ENCODE assay signal across 13 mouse cellular contexts in the genomic region with DNA sequence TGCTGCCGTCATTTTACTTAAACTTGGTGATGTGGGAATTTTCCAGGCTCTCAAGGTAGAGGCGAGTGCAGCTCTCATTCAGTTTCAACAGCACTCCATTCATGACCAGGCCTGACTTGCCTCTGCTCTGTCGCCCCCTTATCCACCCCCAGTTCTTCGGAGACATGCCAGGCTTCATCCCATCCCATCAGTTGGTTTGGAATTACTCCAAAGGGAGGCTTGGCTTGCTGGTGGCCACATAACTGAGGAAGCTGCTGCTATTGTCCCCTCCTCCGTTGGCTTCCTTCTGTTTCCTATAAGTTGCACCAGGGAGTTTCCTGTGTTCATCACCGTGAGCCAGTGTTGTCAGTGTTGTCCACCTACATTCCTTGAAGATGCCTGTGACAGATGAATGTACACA. TPM values are rescaled to one million over a fixed set of nuclear protein-coding genes. Genes with fewer than 3 reads are reported as not detected.
DNase-seq lines count a peak whose midpoint lies in the region; ATAC-seq and TF ChIP-seq lines count a peak whose summit lies in the region.
"Had no signal": no experiment of that assay in that cellular context is flagged by ENCODE, and none has a peak within 500 bp of the region (broad histone marks: within the 10 kb centered on the region; RNA-seq: fewer than 3 reads in every experiment).

No protein-coding gene starts in this region.

- intact Hi-C loops in heart, postnatal 36 days (cut with DNase I) = no loop called here

- H3K9ac ChIP-seq in kidney, embryonic 15.5 days = no peak overlapping the region
- no peak overlapping the region for H3K9ac ChIP-seq in intestine, postnatal 0 days (ENCODE audit: low read depth, low read length)
- H3K9ac ChIP-seq: liver, embryonic 14.5 days; neural tube, embryonic 13.5 days had no signal

- 0 out of 2 replicates have a peak overlapping the region, but pooled peaks have one; percentile 22 for H3K27ac ChIP-seq in kidney, embryonic 15.5 days
- H3K27ac ChIP-seq in intestine, postnatal 0 days (ENCODE audit: low read depth, low read length) = 0 out of 2 replicates have a peak overlapping the region, but pooled peaks have one; percentile 41
- H3K27ac ChIP-seq: liver, embryonic 14.5 days; neural tube, embryonic 13.5 days had no signal

- no peak overlapping the region for H3K4me2 ChIP-seq in kidney, embryonic 15.5 days
- no peak overlapping the region for H3K4me2 ChIP-seq in intestine, postnatal 0 days (replicated peaks; ENCODE audit: low read depth)
- H3K4me2 ChIP-seq: neural tube, embryonic 13.5 days had no signal

- peaks cover 9% of the 10 kb centered on the region; the same call in 1 of the 2 replicates for H3K36me3 ChIP-seq in kidney, embryonic 15.5 days
- H3K36me3 ChIP-seq in intestine, postnatal 0 days (ENCODE audit: control insufficient read depth, insufficient read depth) = peaks cover 17% of the 10 kb centered on the region; the same call in 1 of the 2 replicates

- WGBS in kidney, embryonic 15.5 days = 76% methylated on average over 6 of the region's 6 CpGs
- WGBS in lung, adult 2 months = 32% methylated on average over 6 of the region's 6 CpGs
- 73% methylated on average over 6 of the region's 6 CpGs for WGBS in intestine, postnatal 0 days

- no peak for DNase-seq in kidney, adult 8-10 months
- DNase-seq in lung, postnatal 10 days = peak; percentile 56
- no peak for DNase-seq in lung, adult 2 months
- no peak for DNase-seq in heart, postnatal 36 days
- DNase-seq: cerebellum, adult 11-12 months; gastrocnemius, postnatal 36 days; midbrain, embryonic 14.5 days had no signal

- no peak for TF ChIP-seq POLR2A in lung, adult 2 months (IDR thresholded peaks at IDR 0.05; ENCODE audit: borderline replicate concordance, extremely low read depth, low read depth, low read length)

- peaks cover 31% of the 10 kb centered on the region for H3K4me1 ChIP-seq in kidney, embryonic 15.5 days
- peaks cover 34% of the 10 kb centered on the region for H3K4me1 ChIP-seq in lung, adult 2 months (ENCODE audit: control insufficient read depth, insufficient read depth, low read length)
- H3K4me1 ChIP-seq in intestine, postnatal 0 days (replicated peaks; ENCODE audit: control insufficient read depth, insufficient read depth, low read length) = peaks cover 15% of the 10 kb centered on the region; the same call in 1 of the 2 replicates

- no peak for ATAC-seq in kidney, embryonic 15.5 days (replicated peaks; ENCODE audit: low FRiP score)
- ATAC-seq in intestine, postnatal 0 days = no peak
- ATAC-seq in monocyte, adult 5-6 weeks (replicated peaks; ENCODE audit: insufficient number of reproducible peaks, low FRiP score, low TSS enrichment, poor library complexity, severe bottlenecking) = no peak
- ATAC-seq: forebrain, embryonic 14.5 days had no signal

- TF ChIP-seq CTCF in lung, adult 2 months (IDR thresholded peaks at IDR 0.05; ENCODE audit: insufficient read depth, low read length) = no peak
- no peak for TF ChIP-seq CTCF in intestine, postnatal 0 days (IDR thresholded peaks at IDR 0.05; ENCODE audit: low read depth)

- no peak overlapping the region for H3K4me3 ChIP-seq in kidney, embryonic 15.5 days (replicated peaks)
- H3K4me3 ChIP-seq in lung, adult 2 months (replicated peaks; ENCODE audit: extremely low read depth, low read depth, low read length) = no peak overlapping the region
- no peak overlapping the region for H3K4me3 ChIP-seq in intestine, postnatal 0 days (ENCODE audit: low read depth, low read length)
- H3K4me3 ChIP-seq: neural tube, embryonic 13.5 days had no signal

- H3K9me3 ChIP-seq in kidney, embryonic 15.5 days (replicated peaks) = no peaks in the 10 kb centered on the region
- no peaks in the 10 kb centered on the region for H3K9me3 ChIP-seq in intestine, postnatal 0 days (ENCODE audit: control insufficient read depth)
- H3K9me3 ChIP-seq: neural tube, embryonic 13.5 days had no signal

- H3K27me3 ChIP-seq in kidney, embryonic 15.5 days = no peaks in the 10 kb centered on the region
- H3K27me3 ChIP-seq in intestine, postnatal 0 days (replicated peaks; ENCODE audit: control insufficient read depth, insufficient read depth, low read length) = no peaks in the 10 kb centered on the region
- H3K27me3 ChIP-seq: neural tube, embryonic 13.5 days had no signal

RNA-seq across cellular contexts. Expression of gene Pptc7, which starts 20.4 kb away (rescaled TPM):
- polyA plus RNA-seq in kidney, embryonic 15.5 days (2015; fragmentation: Nextera tagmentation; extraction: Ambion mirVana) = 8.2 and 9.1 TPM in 2 replicates
- 30.4 and 35.3 TPM in 2 replicates for polyA plus RNA-seq in lung, adult 2 months (2012; rRNA removed)
- 13.0 and 13.6 TPM in 2 replicates for polyA plus RNA-seq in intestine, postnatal 0 days (2015; fragmentation: Nextera tagmentation; extraction: Ambion mirVana)
- 33.3 to 37.2 TPM (median 36.9 TPM) in 3 replicates for total RNA-seq in monocyte, adult 5-6 weeks (2017)
- 10 to 100 TPM; 89.5 to 98.4 TPM for total RNA-seq in heart, postnatal 36 days (2021)

RNA-seq across cellular contexts. Expression of gene Tctn1, which starts 40.3 kb away (rescaled TPM):
- 6.4 and 6.7 TPM in 2 replicates for polyA plus RNA-seq in kidney, embryonic 15.5 days (2015; fragmentation: Nextera tagmentation; extraction: Ambion mirVana)
- 29.8 and 33.2 TPM in 2 replicates for polyA plus RNA-seq in lung, adult 2 months (2012; rRNA removed)
- polyA plus RNA-seq in intestine, postnatal 0 days (2015; fragmentation: Nextera tagmentation; extraction: Ambion mirVana) = 1.6 and 1.9 TPM in 2 replicates
- 1.1 to 4.4 TPM (median 2.0 TPM) in 3 replicates for total RNA-seq in monocyte, adult 5-6 weeks (2017)
- 1 to 10 TPM; 4.3 to 4.6 TPM for total RNA-seq in heart, postnatal 36 days (2021)

RNA-seq across cellular contexts. Expression of gene Rad9b, which starts 49.5 kb away (rescaled TPM):
- polyA plus RNA-seq in kidney, embryonic 15.5 days (2015; fragmentation: Nextera tagmentation; extraction: Ambion mirVana) = 9.6 and 11.9 TPM in 2 replicates
- 2.6 and 2.9 TPM in 2 replicates for polyA plus RNA-seq in lung, adult 2 months (2012; rRNA removed)
- polyA plus RNA-seq in intestine, postnatal 0 days (2015; fragmentation: Nextera tagmentation; extraction: Ambion mirVana) = 4.6 and 4.9 TPM in 2 replicates
- total RNA-seq in monocyte, adult 5-6 weeks (2017) = 3.9 to 8.9 TPM (median 7.4 TPM) in 3 replicates
- under 1 TPM; 0.57 to 0.94 TPM for total RNA-seq in heart, postnatal 36 days (2021)

RNA-seq across cellular contexts. Expression of gene Vps29, which starts 49.6 kb away (rescaled TPM):
- 218 and 230 TPM in 2 replicates for polyA plus RNA-seq in kidney, embryonic 15.5 days (2015; fragmentation: Nextera tagmentation; extraction: Ambion mirVana)
- polyA plus RNA-seq in lung, adult 2 months (2012; rRNA removed) = 29.8 and 58.1 TPM in 2 replicates
- 333 and 338 TPM in 2 replicates for polyA plus RNA-seq in intestine, postnatal 0 days (2015; fragmentation: Nextera tagmentation; extraction: Ambion mirVana)
- 63.4 to 67.5 TPM (median 67.5 TPM) in 3 replicates for total RNA-seq in monocyte, adult 5-6 weeks (2017)
- total RNA-seq in heart, postnatal 36 days (2021) = 10 to 100 TPM; 94.4 to 97.5 TPM
